Mouse (Mus musculus): ENCODE results near the gene Hyal1.
A peak's percentile ranks its signal among the peaks of the same experiment; 100 is the strongest.

Gene Hyal1

DNA sequence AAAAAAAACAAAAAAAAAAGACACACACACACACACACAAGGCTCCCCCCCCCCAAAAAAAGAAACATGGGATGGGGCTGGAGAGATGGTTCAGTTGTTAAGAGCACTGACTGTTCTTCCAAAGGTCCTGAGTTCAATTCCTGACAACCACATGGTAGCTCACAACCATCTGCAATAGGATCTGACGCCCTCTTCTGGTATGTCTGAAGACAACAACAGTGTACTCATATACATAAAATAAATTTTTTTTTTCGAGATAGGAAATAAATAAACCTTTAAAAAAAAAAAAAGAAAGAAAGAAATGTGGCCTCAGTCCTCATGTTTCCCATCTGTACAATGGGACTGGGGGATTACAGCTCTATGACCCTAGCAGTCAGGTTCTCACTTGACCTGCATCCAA lies 40.7 kb downstream of the Hyal1 start:
- no peak for DNase-seq (ENCODE audit: low spot score)

DNA sequence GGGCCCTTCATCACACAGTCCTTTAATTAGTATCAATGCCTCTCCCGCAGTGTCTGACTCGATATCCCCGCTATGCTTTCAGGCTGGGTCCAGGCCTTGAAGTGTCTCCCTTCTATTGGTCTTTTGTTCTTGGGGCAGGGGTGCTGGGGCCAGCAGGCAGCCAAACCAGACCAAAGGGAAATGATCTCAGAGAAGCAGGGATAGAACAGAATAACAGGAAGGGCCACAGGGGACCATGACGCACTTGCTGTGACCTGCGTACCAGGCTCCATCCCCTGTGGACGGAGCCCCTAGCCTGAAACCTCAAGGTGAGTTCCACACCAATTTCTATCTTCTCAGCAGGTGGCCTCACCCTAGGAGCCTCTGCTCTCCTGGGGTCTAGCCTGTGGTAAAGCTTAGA lies 41.4 kb downstream of the Hyal1 start:
- no peak for DNase-seq (ENCODE audit: low spot score)

DNA sequence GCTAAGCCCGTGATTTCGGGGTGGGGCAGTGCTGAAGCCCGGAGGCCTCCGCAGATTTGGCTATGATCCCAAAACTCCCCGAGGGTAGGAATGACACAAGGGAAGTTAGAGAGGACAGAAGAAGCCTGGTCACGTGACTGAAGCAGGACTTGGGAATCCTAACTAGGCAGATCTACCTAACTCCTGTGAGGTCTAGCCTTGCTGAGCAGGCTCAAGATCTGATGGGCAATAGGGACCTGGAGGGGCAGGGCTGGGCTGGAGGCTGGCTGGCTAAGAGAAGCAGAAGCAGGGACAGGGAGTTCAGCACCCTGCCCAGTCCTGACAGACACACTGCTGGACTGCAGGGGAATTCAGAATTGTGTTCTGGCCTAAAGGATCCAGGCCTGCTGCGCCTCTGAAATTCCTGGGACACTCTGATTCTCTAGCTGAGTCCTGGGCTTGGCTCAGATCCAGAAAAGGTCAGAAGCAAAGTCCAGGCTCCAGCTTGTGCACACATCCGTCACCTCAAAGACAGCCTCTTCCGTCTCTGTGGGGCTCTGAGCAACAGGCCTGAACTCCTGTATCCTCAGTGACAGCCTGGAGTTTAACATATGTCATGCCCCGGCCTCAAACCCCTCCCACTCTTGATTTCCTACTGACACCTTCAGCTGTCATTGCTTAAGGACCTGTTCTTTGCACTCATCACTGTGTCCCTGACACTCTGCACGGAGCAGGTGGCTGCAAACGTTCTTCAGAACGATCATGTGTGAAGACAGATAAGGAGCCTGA lies 42.2 kb downstream of the Hyal1 start:
- peak; percentile 76 for DNase-seq (ENCODE audit: low spot score)

DNA sequence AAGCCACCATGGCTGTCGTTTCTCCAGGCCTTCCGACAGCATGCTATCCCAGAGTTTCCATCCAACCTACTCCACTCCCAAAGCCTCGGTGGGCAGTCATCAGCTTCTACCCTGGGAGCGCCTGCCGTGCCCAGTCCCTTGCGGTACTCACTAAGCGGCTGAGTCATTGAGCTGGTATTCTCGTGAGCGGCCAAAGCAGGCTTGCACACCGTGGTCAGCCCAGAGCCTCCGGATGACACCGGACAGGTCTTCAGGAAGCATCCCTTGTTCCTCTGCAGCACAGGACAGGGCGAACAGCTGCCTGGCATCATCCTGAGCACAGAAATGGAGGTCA lies 42.8 kb downstream of the Hyal1 start:
- DNase-seq (ENCODE audit: low spot score) = peak; percentile 72

DNA sequence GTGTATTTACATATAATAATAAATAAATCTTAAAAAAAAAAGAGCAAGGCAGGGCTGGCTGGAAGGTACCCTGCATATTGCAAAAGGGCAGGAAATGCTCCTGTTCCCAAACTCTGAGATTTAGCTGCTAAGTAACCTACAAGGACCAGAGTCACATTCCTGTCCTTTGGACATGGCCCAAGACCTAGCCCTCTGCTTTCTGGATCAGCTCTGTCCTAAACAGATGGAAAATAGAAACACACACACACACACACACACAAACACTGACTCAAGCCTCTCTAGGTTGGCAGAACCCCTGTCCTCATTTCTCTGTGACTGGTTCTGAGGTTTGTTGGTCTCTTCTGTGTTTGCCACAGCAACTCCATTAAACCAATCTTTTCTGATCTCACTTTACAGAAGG lies 44.2 kb downstream of the Hyal1 start:
- no peak for DNase-seq (ENCODE audit: low spot score)

DNA sequence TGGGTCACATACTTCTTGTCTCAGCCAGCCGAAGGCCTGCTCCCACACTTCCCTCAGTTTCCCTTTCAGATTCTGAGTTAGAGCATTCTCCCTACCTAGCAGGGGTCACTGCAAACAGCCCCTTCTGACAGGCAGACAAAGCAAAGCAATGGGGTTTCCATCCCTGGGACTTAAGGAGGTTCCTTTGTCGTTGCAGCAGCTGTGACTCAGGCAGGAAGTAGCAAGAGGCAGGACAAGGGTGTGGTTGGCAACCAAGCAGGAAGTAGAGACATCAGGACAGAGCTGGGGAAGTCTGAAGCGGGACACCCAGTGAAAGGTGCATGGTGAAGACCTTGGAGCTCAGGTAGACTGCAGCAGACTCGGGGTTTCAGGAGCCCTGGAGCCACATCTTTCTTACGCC lies 47.8 kb downstream of the Hyal1 start:
- no peak for DNase-seq (ENCODE audit: low spot score)

DNA sequence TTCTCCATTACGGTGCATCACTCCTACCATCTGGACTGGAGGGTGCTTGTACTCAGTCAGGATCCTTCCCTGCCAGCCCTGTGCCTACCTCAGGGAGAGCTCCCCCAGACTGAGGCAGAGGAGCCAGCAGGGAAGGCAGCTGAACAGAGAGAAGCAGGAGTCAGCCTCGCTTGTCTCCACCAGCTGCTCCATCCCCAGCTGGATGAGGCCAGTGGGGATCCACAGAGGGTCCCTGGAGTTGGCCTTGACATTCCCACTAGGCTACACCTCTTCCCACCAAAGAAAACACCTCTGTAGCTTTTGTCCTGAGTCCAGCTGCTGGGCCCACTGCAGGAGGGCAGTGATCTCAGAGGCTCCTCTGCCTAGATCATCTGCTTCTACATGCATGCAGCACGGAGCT lies 48.2 kb downstream of the Hyal1 start:
- no peak for DNase-seq (ENCODE audit: low spot score)

DNA sequence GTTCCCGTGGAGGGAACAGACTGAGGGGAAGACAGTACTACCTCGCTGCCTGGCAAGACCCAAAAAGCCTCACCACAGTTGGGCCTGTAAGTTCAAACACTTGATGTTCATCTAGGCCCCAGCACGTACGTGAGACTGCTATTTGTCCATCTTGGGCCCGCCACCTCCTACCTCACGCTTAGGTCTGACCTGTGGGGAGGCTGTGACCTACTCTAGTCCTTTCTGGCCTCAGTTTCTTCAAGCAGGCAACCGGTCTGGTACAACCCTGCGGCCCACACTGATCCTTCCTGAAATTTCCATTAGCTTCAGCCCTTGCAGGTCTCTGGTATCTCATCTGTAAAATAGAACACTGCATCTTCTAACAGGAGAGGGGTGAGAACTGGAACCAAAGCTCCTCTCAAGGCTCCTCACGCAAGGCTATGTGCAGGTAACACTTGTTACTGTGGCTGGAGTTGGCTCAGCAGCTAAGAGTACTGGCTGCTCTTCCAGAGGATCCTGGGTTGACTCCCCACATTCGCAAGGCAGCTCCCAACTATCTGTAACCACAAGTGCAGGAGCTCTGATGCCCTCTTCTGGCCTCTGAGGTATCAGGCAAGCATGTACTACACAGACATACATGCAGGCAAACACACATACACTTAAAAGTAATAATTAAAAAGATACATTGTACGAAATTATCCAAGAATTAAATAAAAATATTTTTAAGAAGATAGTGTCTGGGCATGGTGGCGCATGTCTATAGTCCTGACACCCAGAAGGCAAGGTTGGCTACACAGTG lies 48.8 kb downstream of the Hyal1 start:
- DNase-seq (ENCODE audit: low spot score) = no peak

DNA sequence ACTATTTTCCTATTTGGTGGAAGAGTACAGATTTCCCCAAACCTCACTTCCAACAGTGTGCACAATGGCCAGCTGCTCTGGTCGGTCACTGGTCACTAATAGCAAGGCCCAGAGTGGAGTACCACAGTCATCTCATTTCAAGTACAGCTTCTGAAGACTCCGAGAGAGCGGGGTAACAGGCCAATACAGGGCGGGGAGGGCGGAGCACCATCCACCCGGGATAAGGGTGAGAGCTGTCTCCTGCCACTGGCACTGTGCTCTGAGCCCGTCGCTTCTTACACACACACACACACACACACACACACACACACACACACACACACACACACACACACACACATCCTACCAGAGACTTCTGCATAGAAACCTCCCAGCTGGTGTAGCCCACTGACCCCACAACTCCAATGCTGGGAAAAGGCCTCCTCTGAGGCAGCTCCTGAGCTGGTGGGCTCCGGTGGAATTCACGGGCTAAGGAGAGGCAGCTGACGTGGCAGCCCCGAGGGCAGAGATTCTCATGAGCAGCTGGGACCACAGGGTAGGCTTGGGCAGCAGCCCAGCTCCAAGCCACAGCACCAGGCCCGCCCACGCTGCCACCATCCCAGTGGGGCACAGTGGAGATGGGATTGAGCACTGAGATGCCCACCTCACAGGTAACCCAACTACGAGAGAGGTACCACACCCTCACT lies 49.6 kb downstream of the Hyal1 start:
- no peak for DNase-seq (ENCODE audit: low spot score)

DNA sequence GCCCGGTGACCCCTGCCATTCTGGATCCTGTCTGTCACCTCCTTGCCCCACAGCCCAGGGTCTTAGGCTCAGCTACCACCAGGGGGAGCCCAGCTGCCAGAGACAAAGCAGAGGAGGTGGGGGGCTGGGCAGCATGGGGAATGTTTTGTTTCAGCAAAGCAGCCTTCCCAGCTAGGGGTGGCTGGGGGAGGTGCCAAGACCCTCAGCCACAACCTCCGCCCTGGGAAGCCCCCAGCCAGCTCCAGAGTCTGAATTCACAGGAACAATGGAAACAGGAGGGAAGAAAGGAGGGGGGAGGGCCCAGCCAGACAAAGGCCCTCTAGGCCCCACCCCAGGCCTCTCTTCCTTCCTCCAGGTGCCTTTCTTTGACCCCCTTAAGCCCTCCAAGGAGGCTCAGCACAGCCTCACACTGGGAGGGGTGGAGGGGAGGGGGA lies 50.1 kb downstream of the Hyal1 start:
- peak; percentile 77 for DNase-seq (ENCODE audit: low spot score)

DNA sequence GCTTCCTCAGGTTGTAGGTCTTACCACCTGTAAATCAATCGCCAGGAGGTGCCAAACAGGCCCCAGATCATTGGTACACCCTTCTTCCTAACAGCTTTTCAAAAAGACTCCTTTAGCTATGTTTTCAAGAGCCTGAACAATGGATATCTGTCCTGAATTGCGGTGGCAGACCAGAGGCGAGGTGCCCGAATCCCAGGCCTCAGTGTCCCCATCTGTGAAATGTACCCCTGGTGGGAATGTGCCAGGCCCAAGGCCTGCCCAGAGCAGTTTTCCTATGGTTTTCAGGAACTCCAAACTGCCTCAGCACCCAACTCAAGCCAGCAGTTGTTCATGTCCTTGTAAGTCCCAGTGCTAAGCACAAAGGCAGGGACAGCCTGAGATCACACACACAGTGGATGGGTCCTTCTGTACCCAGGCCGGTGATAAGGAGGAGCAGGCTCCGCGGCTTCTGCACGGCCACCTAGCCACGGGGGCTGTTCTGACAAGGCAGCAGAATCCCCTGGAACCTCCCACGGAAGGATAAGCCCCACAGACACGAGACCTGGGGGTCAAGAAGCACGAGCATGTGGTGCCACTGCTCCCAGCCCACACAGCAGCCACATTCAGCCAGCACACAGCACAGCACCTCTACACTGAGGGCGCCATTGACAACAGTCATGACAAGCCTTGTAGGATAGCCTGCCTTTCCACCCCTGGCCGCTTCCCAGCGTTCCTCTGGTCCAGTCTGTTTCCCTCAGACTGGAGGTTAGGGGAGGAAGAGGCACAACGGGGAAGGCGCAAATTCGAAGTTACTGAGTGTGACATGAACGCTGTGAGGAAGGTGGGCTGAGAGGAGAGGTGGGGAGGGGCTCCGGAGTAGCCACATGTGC lies 50.9 kb downstream of the Hyal1 start:
- DNase-seq (ENCODE audit: low spot score) = no peak

DNA sequence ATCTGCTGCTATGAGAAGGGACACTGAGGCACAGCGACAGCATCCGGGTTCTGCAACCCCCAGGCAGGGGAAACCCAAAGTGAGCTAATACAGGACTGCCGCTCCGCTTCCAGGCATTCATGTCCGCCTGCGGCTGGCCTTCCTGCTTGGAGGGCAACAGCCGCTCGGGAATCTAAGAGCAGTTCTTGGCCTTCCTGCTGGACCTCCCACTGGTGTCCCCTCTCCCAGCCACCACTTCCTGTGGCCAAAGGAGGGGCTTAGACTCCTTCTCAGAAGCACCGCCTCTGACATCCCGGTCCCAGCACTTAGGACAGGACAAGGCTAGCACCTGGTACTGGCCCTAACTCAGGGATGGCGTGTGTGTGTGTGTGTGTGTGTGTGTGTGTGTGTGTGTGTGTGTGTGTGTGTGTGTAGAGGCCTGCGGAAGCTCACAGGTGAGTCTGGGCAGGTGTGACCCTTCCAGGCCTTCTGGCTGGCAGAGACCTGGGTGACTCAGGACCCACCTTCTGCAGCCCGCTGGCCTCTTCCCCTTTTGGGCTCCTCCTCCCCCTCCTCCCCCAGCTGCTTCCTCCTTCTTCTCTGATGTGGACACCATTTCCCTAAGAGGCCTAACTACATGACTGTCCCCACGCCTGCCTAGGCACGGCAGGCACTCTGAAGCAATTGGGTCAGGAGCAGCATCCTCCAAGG lies 52.1 kb downstream of the Hyal1 start:
- no peak for DNase-seq (ENCODE audit: low spot score)

DNA sequence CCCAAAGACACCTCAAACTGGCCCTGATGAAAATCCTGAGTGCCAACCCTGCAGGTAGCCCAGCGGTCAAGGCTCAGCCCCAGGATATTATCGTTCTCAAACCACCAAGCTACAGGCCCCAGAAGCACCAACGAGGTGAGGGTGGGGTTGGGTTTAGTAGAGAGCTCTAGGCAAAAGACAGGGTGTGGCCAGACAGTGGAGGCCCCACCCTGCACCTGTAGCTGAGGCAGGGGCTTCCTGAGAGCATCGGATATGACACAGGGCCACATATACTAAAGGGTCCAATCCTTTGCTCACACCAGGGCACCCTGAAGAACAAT lies 52.6 kb downstream of the Hyal1 start:
- no peak for DNase-seq (ENCODE audit: low spot score)

DNA sequence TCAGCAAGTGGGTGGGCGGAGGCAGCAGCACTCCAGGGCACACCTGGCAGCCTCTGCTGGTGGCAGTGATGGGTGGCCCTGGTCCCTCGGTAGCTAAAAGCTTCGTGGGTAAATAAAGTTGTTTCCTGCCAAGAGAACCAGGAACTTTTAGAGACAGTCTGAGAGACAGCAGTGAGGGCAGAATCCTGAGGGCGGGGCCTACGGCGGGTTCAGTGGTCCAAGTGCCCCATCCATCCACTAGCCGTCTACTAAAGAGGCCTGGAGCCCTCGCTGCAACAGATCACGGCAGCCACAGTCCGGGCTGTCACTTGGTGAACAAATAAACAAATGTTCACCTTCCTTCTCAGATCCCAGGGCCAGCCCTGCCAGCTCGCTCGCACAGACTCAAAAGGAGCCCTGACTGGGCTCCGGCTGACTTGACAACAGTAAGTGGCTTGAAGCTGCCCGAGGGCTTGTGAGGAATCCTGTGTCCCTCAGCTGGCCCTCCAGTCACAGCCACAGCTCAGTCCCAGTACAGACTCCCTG lies 53.2 kb downstream of the Hyal1 start:
- peak; percentile 37 for DNase-seq (ENCODE audit: low spot score)

DNA sequence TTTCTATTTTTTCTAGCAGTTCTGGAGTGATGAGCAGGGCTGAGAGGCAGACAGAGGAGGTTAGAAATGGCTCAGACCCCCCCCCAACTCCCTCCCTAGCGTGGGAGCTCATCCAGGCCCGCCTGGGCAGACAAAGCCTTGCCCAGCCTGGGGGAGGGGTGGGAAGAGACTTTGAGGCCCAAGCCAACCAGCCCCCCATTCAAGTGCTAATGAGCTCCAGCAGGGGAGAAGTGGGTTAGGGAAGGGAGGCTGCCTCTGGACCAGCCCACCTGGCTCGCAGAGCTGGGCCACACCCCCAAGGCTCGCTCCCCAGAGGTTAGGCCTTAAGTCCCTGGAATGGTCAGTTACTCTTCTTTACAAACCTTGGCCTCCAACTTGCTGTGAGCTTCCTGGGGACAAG lies 53.8 kb downstream of the Hyal1 start:
- peak; percentile 57 for DNase-seq (ENCODE audit: low spot score)

Data from MN1 (cell line).